Mouse (Mus musculus) adrenal gland, postnatal 10 days (tissue): ENCODE results near the gene Fktn. TPM values are rescaled to one million over a fixed set of nuclear protein-coding genes. Genes with fewer than 3 reads are reported as not detected.
"Not testable (repeated sequence)": the region's sequence is repeated elsewhere in the genome, so short reads cannot be mapped to it uniquely, and the experiment has no call there.

Experiments
- DNase-seq: peaks from one replicate; pipeline ENCODE4 v3.0.0; 2021; ENCODE audit warnings: mixed read lengths
- long read RNA-seq, 2 experiments: library from polyadenylated mRNA; stranded (forward); transcript quantifications; one replicate each; pipeline ENCODE4 v2.0.0; 2021
- total RNA-seq, 2 experiments: library from RNA; stranded (reverse); gene quantifications; 2 replicates each; pipeline ENCODE4 v1.2.3; 2021

The Fktn gene
- 10 to 100 TPM; 14.2 to 18.1 TPM for total RNA-seq
- long read RNA-seq, experiment 1, full-length matches to known transcripts, result 2 of 21 reads
- long read RNA-seq, experiment 1, partial matches to known transcripts, result 3 of 21 reads
- long read RNA-seq, experiment 1, other reads (novel, unspliced or antisense), result 16 of 21 reads
- long read RNA-seq, experiment 2, full-length matches to known transcripts, result 4 of 6 reads
- long read RNA-seq, experiment 2, partial matches to known transcripts, result 1 of 6 reads
- long read RNA-seq, experiment 2, other reads (novel, unspliced or antisense), result 1 of 6 reads

GRCm38 (mm10) chr4:53713704-53714050 is at the start of gene Fktn:
Gene Fktn, plus strand, starts transcription at chr4:53713998.
- no peak for DNase-seq

GRCm38 (mm10) chr4:53682092-53682491 is 31.7 kb upstream of the Fktn start:
- DNase-seq, result no peak

- DNase-seq, result no peak
Observed at GRCm38 (mm10) chr4:53688965-53689364, 24.8 kb upstream of the Fktn start.

GRCm38 (mm10) chr4:53691418-53691817 is 22.4 kb upstream of the Fktn start:
- DNase-seq, result no peak

GRCm38 (mm10) chr4:53709166-53709565 is 4.6 kb upstream of the Fktn start:
- DNase-seq, result not testable (repeated sequence)

GRCm38 (mm10) chr4:53710021-53710420 is 3.8 kb upstream of the Fktn start:
- DNase-seq, result no peak

GRCm38 (mm10) chr4:53710555-53711328 is 3.1 kb upstream of the Fktn start:
- no peak for DNase-seq

- DNase-seq, result peak; percentile 93
Observed at GRCm38 (mm10) chr4:53714051-53714814, 435 bp downstream of the Fktn start.

- peak; percentile 38 for DNase-seq
Observed at GRCm38 (mm10) chr4:53715977-53716376, 2.2 kb downstream of the Fktn start.

- no peak for DNase-seq
Observed at GRCm38 (mm10) chr4:53717546-53717945, 3.7 kb downstream of the Fktn start.

GRCm38 (mm10) chr4:53718261-53718660 is 4.5 kb downstream of the Fktn start:
- peak; percentile 19 for DNase-seq

- DNase-seq, result no peak
Observed at GRCm38 (mm10) chr4:53722506-53722905, 8.7 kb downstream of the Fktn start.

- not testable (repeated sequence) for DNase-seq
Observed at GRCm38 (mm10) chr4:53726100-53726499, 12.3 kb downstream of the Fktn start.

GRCm38 (mm10) chr4:53728121-53728520 is 14.3 kb downstream of the Fktn start:
- no peak for DNase-seq

GRCm38 (mm10) chr4:53738956-53739616 is 25.3 kb downstream of the Fktn start:
- DNase-seq, result peak; percentile 57

- DNase-seq, result no peak
Observed at GRCm38 (mm10) chr4:53749831-53750230, 36.0 kb downstream of the Fktn start.

GRCm38 (mm10) chr4:53750391-53751120 is 36.8 kb downstream of the Fktn start:
- DNase-seq, result no peak

GRCm38 (mm10) chr4:53757030-53757429 is 43.2 kb downstream of the Fktn start:
- DNase-seq, result no peak

GRCm38 (mm10) chr4:53758764-53759163 is 45.0 kb downstream of the Fktn start:
- no peak for DNase-seq

- DNase-seq, result no peak
Observed at GRCm38 (mm10) chr4:53759678-53760077, 45.9 kb downstream of the Fktn start.

- no peak for DNase-seq
Observed at GRCm38 (mm10) chr4:53762501-53762900, 48.7 kb downstream of the Fktn start.
